Comparison of ENCODE assay signal across 8 mouse cellular contexts in genomic region chr16:21210667-21211338, GRCm38 (mm10). TPM values are rescaled to one million over a fixed set of nuclear protein-coding genes. Genes with fewer than 3 reads are reported as not detected.
A peak's percentile ranks its signal among the peaks of the same experiment; 100 is the strongest.
DNase-seq lines count a peak whose midpoint lies in the region; ATAC-seq and TF ChIP-seq lines count a peak whose summit lies in the region.

No protein-coding gene starts in this region.

- H3K4me2 ChIP-seq in hindbrain, embryonic 11.5 days (replicated peaks; ENCODE audit: low read depth, low read length): peak overlapping the region; percentile 46
- H3K4me2 ChIP-seq in lung, embryonic 14.5 days: peak overlapping the region; percentile 71

- no peaks in the 10 kb centered on the region for H3K9me3 ChIP-seq in hindbrain, embryonic 11.5 days (ENCODE audit: control insufficient read depth, low read length)
- no peaks in the 10 kb centered on the region for H3K9me3 ChIP-seq in lung, embryonic 14.5 days (ENCODE audit: low read depth, low read length)

- peak overlapping the region; percentile 80 for H3K27ac ChIP-seq in hindbrain, embryonic 11.5 days (ENCODE audit: low read depth, low read length)
- H3K27ac ChIP-seq in lung, embryonic 14.5 days (ENCODE audit: low read depth): peak overlapping the region; percentile 96

- peak overlapping the region; percentile 54 for H3K9ac ChIP-seq in hindbrain, embryonic 11.5 days (ENCODE audit: low read depth, low read length)
- H3K9ac ChIP-seq in lung, embryonic 14.5 days: peak overlapping the region; percentile 41

- in situ Hi-C loops in Patski (cut with MboI; ENCODE audit: low pct_unique_long_range_greater_than_20kb): no loop called here

- CTCF ChIA-PET in Patski (lab: Charles Lee): no interaction called here

- ATAC-seq in Patski: peak; percentile 74
- peak; percentile 88 for ATAC-seq in hindbrain, embryonic 11.5 days (ENCODE audit: low FRiP score)
- peak; percentile 94 for ATAC-seq in lung, embryonic 14.5 days (ENCODE audit: insufficient read depth)
- ATAC-seq in CD4-positive, CD25-positive, alpha-beta regulatory T cell, adult 4 months: no peak

- under 1% methylated on average over 22 of the region's 25 CpGs for WGBS in hindbrain, embryonic 11.5 days
- WGBS in lung, embryonic 14.5 days: 2% methylated on average over 25 of the region's 25 CpGs

- no peak for TF ChIP-seq CTCF in Patski (IDR thresholded peaks at IDR 0.05)
- peak; percentile 13; the same call in 1 of the 2 replicates for TF ChIP-seq CTCF in lung, embryonic 14.5 days (IDR thresholded peaks at IDR 0.05; ENCODE audit: low read depth)

- no peak for DNase-seq in Patski (ENCODE audit: low read depth, low spot score)
- DNase-seq in cerebellum, postnatal 25 days: peak; percentile 71 to 81
- peak; percentile 65 for DNase-seq in frontal cortex, postnatal 25 days (ENCODE audit: low spot score in 2 of 2)
- peak; percentile 88 for DNase-seq in hindbrain, embryonic 11.5 days (ENCODE audit: low spot score)
- peak; percentile 92 for DNase-seq in layer of hippocampus, adult 9-11 months
- DNase-seq in lung, embryonic 14.5 days: peak; percentile 95
- DNase-seq in ovary, postnatal 36 days (ENCODE audit: low spot score): peak; percentile 78

- H3K4me3 ChIP-seq in hindbrain, embryonic 11.5 days (ENCODE audit: low read depth, low read length): peak overlapping the region; percentile 29
- peak overlapping the region; percentile 31 for H3K4me3 ChIP-seq in lung, embryonic 14.5 days (ENCODE audit: low read depth, low read length)

- POLR2A ChIA-PET in Patski (lab: Charles Lee): no interaction called here

- peaks cover 2% of the 10 kb centered on the region; the same call in 1 of the 2 replicates for H3K36me3 ChIP-seq in hindbrain, embryonic 11.5 days (ENCODE audit: control insufficient read depth, insufficient read depth, low read length)
- H3K36me3 ChIP-seq in lung, embryonic 14.5 days (ENCODE audit: insufficient read depth): peaks cover 32% of the 10 kb centered on the region

- no peaks in the 10 kb centered on the region for H3K27me3 ChIP-seq in Patski
- 0 out of 2 replicates have a peak, but pooled peaks cover 2% of the 10 kb centered on the region for H3K27me3 ChIP-seq in hindbrain, embryonic 11.5 days (ENCODE audit: control insufficient read depth, insufficient read depth, low read length)
- H3K27me3 ChIP-seq in lung, embryonic 14.5 days (ENCODE audit: insufficient read depth, low read length): no peaks in the 10 kb centered on the region

- H3K4me1 ChIP-seq in hindbrain, embryonic 11.5 days (replicated peaks; ENCODE audit: control insufficient read depth, insufficient read depth, low read length): peaks cover 16% of the 10 kb centered on the region
- peaks cover 42% of the 10 kb centered on the region for H3K4me1 ChIP-seq in lung, embryonic 14.5 days (ENCODE audit: insufficient read depth)

RNA-seq across cellular contexts. Expression of gene Ephb3, which starts 6.2 kb away (rescaled TPM):
- 6.3 TPM for polyA plus RNA-seq in Patski (2021)
- 10.3 and 11.2 TPM in 2 replicates for polyA plus RNA-seq in hindbrain, embryonic 11.5 days (2014; fragmentation: Nextera tagmentation; extraction: Ambion mirVana)
- 29.7 and 33.2 TPM in 2 replicates for polyA plus RNA-seq in lung, embryonic 14.5 days (2014; fragmentation: Nextera tagmentation; extraction: Ambion mirVana)
- polyA plus RNA-seq in CD4-positive, CD25-positive, alpha-beta regulatory T cell, adult 4 months (2017; shearing (Covaris generic)): not detected

RNA-seq across cellular contexts. Expression of gene Teddm3, which starts 57.0 kb away (rescaled TPM):
- not detected for polyA plus RNA-seq in Patski (2021)
- not detected in 2 replicates for polyA plus RNA-seq in hindbrain, embryonic 11.5 days (2014; fragmentation: Nextera tagmentation; extraction: Ambion mirVana)
- polyA plus RNA-seq in lung, embryonic 14.5 days (2014; fragmentation: Nextera tagmentation; extraction: Ambion mirVana): not detected in 2 replicates
- under 1 TPM in 1 of 2 experiments, not detected in 1; 0.36 TPM for polyA plus RNA-seq in CD4-positive, CD25-positive, alpha-beta regulatory T cell, adult 4 months (2017; shearing (Covaris generic))
